Mouse (Mus musculus) neural tube, embryonic 12.5 days (tissue): ENCODE measurements around the gene Myrip. TPM values are rescaled to one million over a fixed set of nuclear protein-coding genes. Genes with fewer than 3 reads are reported as not detected.
"Not testable (repeated sequence)": the region's sequence is repeated elsewhere in the genome, so short reads cannot be mapped to it uniquely, and the experiment has no call there.

Experiments used
- ATAC-seq: fragments of 200-750 bp; cut with Nextera tagmentation; 2 replicates; pipeline ENCODE4 v1.8.0; 2017; ENCODE audit warnings: low read depth, mild to moderate bottlenecking, moderate TSS enrichment, moderate library complexity; ENCODE audit not compliant: low FRiP score
- H3K27ac ChIP-seq: fragments of 300-500 bp; sonication (generic); 2 replicates; pipeline ENCODE4 v1.5.1; 2016
- H3K27me3 ChIP-seq: fragments of 300-500 bp; sonication (generic); replicated peaks from 2 replicates; pipeline ENCODE4 v1.6.1; 2016; ENCODE audit warnings: mild to moderate bottlenecking
- H3K36me3 ChIP-seq: fragments of 300-500 bp; sonication (generic); 2 replicates; pipeline ENCODE4 v1.6.1; 2016; ENCODE audit warnings: mild to moderate bottlenecking
- H3K4me1 ChIP-seq: fragments of 300-500 bp; sonication (generic); 2 replicates; pipeline ENCODE4 v1.6.1; 2016
- H3K4me2 ChIP-seq: fragments of 300-500 bp; sonication (generic); replicated peaks from 2 replicates; pipeline ENCODE4 v1.6.1; 2016; ENCODE audit warnings: mild to moderate bottlenecking
- H3K4me3 ChIP-seq: fragments of 300-500 bp; sonication (generic); 2 replicates; pipeline ENCODE4 v1.5.1; 2016
- H3K9ac ChIP-seq: fragments of 300-500 bp; sonication (generic); 2 replicates; pipeline ENCODE4 v1.6.1; 2016; ENCODE audit warnings: mild to moderate bottlenecking
- H3K9me3 ChIP-seq: fragments of 300-500 bp; sonication (generic); 2 replicates; pipeline ENCODE4 v1.6.1; 2016; ENCODE audit warnings: mild to moderate bottlenecking
- WGBS: fragments of 180-500 bp; shearing (Covaris S2); methylation state at CpG from one replicate; pipeline ENCODE4 v1.1.7; 2016; 5-methylcytosine and 5-hydroxymethylcytosine counted together
- polyA plus RNA-seq: library from polyadenylated mRNA; unstranded; fragments of >200 nt; fragmentation: Nextera tagmentation; extraction: Ambion mirVana; gene quantifications from 2 replicates; pipeline ENCODE4 v1.2.1, GENCODE M21; 2016

Gene Myrip
- polyA plus RNA-seq, 1 experiment from 2014 or later, result 2.3 TPM

DNA sequence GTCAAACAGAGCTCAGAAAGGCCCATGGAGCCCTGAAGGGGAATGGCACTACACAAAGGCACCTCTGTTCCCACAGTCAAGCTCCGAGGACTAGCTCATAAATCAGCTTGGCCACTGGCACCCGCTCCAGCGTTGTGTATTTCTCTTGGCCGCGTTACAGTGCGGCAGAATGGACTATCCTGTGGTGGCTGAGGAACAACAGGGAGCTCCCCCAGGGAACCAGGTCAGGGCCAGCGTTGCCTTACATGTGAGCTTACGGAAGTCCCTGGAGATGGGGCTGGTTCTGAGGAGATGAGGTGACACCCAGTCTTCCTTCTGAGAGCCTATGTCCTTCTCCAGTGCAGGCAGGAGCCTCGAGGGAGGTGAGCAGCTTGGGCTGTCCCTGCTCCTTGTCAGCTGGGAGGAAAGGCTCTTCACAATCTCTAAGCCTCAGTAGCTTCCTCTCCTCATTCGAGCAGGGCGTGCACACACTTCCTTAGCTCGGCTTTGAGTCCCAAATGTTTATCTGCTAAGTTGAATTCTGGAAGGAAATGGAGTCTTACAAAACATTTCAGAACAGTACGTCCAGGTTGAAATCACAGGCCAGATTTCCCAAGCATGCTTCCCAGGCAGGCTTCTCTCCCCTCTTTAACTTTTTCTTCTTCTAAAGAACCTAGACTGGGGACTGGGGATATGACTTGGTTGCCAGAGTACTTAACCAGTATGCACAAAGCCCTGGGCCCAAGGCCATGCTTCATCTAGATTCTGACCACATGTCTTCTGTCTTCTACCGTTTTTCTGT is 59.3 kb downstream of the Myrip start:
- peak; percentile 85 for ATAC-seq
- no peak overlapping the region for H3K9ac ChIP-seq
- peaks cover 17% of the 10 kb centered on the region for H3K4me1 ChIP-seq
- H3K4me2 ChIP-seq, result peak overlapping the region; percentile 20
- H3K27ac ChIP-seq, result 0 out of 2 replicates have a peak overlapping the region, but pooled peaks have one; percentile 20
- H3K4me3 ChIP-seq, result no peak overlapping the region
- no peaks in the 10 kb centered on the region for H3K36me3 ChIP-seq
- H3K9me3 ChIP-seq, result no peaks in the 10 kb centered on the region
- 41% methylated on average over 14 of the region's 14 CpGs for WGBS
- H3K27me3 ChIP-seq, result no peaks in the 10 kb centered on the region

DNA sequence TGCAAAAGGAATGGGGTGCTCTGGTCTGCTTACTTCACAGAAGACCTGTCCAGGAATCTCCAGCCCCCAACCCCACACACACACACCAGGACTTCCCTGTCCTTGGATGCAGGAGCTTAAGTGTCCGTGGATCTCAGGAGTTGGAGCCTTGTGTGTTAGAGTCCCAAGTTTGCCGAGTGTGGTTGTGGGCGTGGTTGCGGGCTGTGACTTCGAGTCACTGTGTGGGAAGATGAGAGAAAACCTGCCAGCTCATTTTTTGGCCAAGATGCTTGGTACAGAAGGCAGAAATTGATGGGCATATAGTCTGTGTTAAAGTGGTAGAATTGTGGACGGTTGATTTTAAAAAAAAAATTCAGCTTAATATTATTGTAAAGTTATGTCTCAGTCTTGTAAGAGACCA is 60.3 kb downstream of the Myrip start:
- H3K9ac ChIP-seq, result no peak overlapping the region
- no peak for ATAC-seq
- H3K4me3 ChIP-seq, result no peak overlapping the region
- WGBS, result 91% methylated on average over 6 of the region's 6 CpGs
- H3K27ac ChIP-seq, result no peak overlapping the region
- no peak overlapping the region for H3K4me2 ChIP-seq
- no peaks in the 10 kb centered on the region for H3K36me3 ChIP-seq
- H3K9me3 ChIP-seq, result no peaks in the 10 kb centered on the region
- no peaks in the 10 kb centered on the region for H3K27me3 ChIP-seq
- peaks cover 17% of the 10 kb centered on the region for H3K4me1 ChIP-seq

DNA sequence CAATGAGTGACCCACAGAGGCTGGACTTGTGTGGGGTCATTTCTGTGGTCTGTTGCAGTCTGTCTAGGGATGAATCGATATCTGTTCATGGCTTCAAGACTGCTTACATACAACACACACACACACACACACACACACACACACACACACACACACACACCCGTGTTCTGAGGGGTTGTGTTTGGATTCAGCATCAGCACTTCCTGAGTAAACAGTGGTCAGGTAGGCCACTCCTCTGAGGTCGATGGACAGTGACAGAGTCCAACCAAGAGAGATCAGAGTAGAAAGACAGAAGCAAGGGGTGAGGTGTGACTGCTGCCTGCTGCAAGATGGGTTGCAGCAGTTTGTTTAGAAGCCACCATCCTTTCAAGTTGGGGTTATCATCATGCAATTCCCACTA is 61.4 kb downstream of the Myrip start:
- H3K27ac ChIP-seq, result no peak overlapping the region
- peaks cover 17% of the 10 kb centered on the region for H3K4me1 ChIP-seq
- no peaks in the 10 kb centered on the region for H3K9me3 ChIP-seq
- no peak for ATAC-seq
- WGBS, result 88% methylated on average over 3 of the region's 3 CpGs
- H3K4me2 ChIP-seq, result no peak overlapping the region
- no peak overlapping the region for H3K4me3 ChIP-seq
- no peaks in the 10 kb centered on the region for H3K36me3 ChIP-seq
- H3K9ac ChIP-seq, result no peak overlapping the region
- H3K27me3 ChIP-seq, result no peaks in the 10 kb centered on the region

DNA sequence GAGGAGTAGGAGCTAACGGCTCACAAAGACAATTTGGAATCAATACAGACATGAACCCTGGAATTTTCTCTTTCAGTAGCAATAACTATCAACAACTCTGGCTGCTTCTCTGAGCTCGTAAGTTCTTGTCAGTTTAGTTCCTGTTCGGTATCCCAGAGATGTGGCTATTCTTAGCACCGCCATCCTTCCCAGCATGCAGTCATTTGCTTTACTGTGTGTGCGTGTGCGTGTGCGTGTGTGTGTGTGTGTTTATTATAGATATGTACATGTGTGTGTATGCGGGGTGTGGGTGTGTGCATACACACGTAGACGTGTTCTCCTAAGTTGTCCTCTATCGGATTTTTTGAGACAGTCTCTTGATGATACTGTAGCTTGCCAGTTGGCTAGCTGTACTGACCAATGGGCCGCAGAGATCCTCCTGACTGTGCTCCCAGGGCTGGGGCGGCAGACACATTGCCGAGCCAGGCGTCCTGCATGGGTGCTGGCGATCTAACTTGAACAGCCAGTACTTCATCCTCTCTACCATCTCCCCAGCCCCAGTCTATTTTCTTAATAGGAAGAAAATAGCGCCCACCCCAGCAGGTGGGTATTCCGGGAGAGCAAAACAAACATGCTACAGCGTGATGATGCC is 63.5 kb downstream of the Myrip start:
- H3K9ac ChIP-seq, result no peak overlapping the region
- no peak for ATAC-seq
- H3K9me3 ChIP-seq, result no peaks in the 10 kb centered on the region
- WGBS, result 88% methylated on average over 19 of the region's 19 CpGs
- H3K4me1 ChIP-seq, result peaks cover 14% of the 10 kb centered on the region
- H3K36me3 ChIP-seq, result no peaks in the 10 kb centered on the region
- no peak overlapping the region for H3K4me3 ChIP-seq
- no peak overlapping the region for H3K4me2 ChIP-seq
- H3K27ac ChIP-seq, result no peak overlapping the region
- H3K27me3 ChIP-seq, result no peaks in the 10 kb centered on the region

DNA sequence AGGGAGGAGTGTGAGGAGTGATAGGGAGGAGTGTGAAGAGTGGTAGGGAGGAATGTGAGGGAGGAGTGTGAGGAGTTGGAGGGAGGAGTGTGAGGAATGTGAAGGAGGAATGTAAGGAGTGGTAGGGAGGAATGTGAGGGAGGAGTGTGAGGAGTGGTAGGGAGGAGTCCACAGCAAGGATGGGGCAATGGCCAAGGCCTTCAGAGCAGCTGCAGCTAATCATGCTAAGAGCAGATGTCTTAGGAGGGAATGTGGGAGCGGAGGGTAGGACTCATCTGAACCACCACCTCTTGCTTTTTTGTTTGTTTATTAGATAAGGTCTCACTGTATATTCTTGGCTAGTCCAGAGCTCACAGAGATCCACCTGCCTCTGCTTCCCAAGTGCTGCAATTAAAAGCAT is 66.2 kb downstream of the Myrip start:
- H3K9ac ChIP-seq, result no peak overlapping the region
- no peaks in the 10 kb centered on the region for H3K4me1 ChIP-seq
- H3K4me2 ChIP-seq, result no peak overlapping the region
- 90% methylated on average over 1 of the region's 1 CpGs for WGBS
- no peaks in the 10 kb centered on the region for H3K27me3 ChIP-seq
- H3K27ac ChIP-seq, result no peak overlapping the region
- H3K9me3 ChIP-seq, result no peaks in the 10 kb centered on the region
- no peak overlapping the region for H3K4me3 ChIP-seq
- H3K36me3 ChIP-seq, result no peaks in the 10 kb centered on the region
- no peak for ATAC-seq

DNA sequence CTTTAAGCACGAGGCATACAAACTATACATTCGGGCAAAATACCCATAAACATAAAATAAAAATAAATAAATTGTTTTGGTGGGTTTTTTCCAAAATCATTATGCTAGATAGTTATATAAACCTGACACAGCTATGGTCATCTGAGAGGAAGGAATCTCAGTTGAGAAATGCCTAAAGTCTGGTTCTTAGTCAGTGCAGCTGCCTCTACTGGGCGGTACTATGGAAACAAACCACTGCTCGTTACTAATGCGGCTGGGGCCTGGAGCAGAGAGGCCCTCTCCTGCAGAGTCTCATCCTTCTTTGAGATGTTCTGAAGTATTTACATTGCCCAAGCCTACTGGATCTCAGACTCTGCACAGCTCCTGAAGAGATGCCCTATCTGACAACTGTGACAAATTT is 70.3 kb downstream of the Myrip start:
- Histone ChIP-seq H3K4me3 (no peak overlapping the region), H3K4me1 (no peaks in the 10 kb centered on the region), H3K9ac (no peak overlapping the region), H3K36me3 (no peaks in the 10 kb centered on the region), H3K9me3 (peaks cover 6% of the 10 kb centered on the region; the same call in 1 of the 2 replicates), H3K4me2 (no peak overlapping the region), H3K27me3 (no peaks in the 10 kb centered on the region), H3K27ac (no peak overlapping the region)
- 91% methylated on average over 5 of the region's 5 CpGs for WGBS
- ATAC-seq, result no peak

DNA sequence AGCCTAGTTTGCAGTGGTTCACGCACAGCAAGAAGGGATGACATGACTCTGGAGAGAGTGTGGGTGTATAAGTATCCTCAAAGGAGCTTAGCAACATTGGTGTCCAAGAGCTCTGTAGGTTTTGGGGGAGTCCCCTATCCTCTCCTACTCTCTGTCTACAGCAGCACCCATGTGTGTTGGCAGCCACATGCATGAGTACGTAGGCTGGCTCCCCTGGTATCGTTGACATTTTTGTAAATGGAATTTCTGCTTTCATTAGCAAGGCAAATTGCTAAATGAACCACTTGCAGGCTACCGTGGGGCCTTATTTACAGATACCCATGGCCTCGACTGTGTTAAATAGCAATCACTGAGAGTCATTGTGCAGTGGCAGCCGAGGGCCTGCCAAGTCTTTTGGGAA is 71.0 kb downstream of the Myrip start:
- Histone ChIP-seq H3K36me3 (no peaks in the 10 kb centered on the region), H3K4me3 (no peak overlapping the region), H3K9me3 (peaks cover 6% of the 10 kb centered on the region; the same call in 1 of the 2 replicates), H3K4me1 (no peaks in the 10 kb centered on the region), H3K27ac (no peak overlapping the region), H3K9ac (no peak overlapping the region), H3K27me3 (no peaks in the 10 kb centered on the region), H3K4me2 (no peak overlapping the region)
- no peak for ATAC-seq
- 81% methylated on average over 6 of the region's 6 CpGs for WGBS

DNA sequence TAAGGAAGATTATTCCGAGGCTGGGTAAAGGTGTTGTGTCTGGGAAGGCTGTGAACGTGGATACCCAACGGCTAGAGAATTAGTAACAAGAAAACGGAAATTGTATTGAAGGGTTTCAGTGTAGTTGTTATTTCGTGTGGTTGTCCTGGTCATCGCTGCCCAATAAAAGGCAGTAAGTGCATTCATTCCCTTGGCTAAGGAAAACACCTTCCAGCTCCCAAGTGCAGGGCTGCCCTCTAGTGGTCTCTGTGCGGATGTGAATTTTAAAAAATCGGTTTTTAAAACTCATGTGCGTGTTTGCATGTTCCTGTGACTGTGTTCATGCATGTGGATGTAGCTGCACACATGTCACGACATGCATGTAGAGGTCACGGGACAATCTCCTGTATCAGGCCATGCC is 76.4 kb downstream of the Myrip start:
- H3K4me2 ChIP-seq, result no peak overlapping the region
- H3K9me3 ChIP-seq, result peaks cover 6% of the 10 kb centered on the region; the same call in 1 of the 2 replicates
- no peak overlapping the region for H3K4me3 ChIP-seq
- H3K27me3 ChIP-seq, result no peaks in the 10 kb centered on the region
- no peak for ATAC-seq
- no peaks in the 10 kb centered on the region for H3K36me3 ChIP-seq
- no peak overlapping the region for H3K27ac ChIP-seq
- H3K9ac ChIP-seq, result no peak overlapping the region
- WGBS, result 33% methylated on average over 11 of the region's 11 CpGs
- 0 out of 2 replicates have a peak, but pooled peaks cover under 1% of the 10 kb centered on the region for H3K4me1 ChIP-seq

DNA sequence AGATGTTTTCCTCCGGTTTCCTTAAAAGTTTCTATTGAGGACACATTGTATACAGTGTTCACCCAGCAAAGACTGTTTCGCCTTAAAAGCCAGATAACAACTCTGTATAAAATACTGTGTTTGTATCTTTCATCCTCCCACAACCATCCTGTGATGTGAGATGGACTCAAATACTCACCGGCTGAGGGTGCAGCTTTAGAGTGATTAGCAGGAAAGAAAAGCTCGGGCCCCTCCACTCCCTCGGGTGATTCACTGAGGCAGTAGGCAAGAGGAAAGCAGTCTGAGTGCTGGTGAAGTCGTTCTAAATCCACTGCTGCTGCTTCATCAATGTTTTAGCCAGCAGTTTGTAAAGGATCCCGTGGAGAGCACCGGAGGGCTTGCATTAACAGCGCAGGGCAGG is 93.9 kb downstream of the Myrip start:
- ATAC-seq, result no peak
- Histone ChIP-seq H3K36me3 (no peaks in the 10 kb centered on the region), H3K4me2 (no peak overlapping the region), H3K9me3 (no peaks in the 10 kb centered on the region), H3K4me3 (no peak overlapping the region), H3K9ac (no peak overlapping the region), H3K27ac (no peak overlapping the region), H3K27me3 (no peaks in the 10 kb centered on the region), H3K4me1 (no peaks in the 10 kb centered on the region)
- 46% methylated on average over 9 of the region's 9 CpGs for WGBS

DNA sequence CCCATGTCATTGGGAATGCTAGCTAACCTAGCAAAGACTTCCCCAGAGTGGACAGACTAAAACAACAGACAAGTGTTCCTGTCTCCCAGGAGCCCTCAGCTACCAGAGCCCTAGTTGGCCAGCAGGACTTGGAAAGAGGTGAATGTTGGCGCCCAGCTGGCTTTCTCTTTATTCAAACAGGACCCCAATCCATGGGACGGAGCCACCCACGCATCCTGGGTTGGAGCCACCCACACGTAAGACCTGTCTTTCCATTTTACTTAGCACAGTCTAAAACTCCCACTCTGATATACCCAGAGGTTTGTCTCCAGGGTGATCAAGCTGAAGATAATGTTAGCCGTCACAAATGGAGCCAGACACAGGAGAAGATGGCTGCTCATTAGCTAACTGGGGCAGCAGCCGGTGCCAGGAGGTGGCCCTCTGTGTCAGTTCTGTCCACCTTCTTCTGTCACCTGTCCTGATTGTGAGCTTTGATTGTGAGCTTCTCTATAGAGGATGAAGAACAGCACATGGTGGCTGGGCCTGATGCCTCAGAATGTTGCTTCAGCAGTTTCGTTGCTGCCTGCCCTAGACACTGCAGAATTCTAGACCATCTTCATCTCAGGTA is 95.4 kb downstream of the Myrip start:
- ATAC-seq, result no peak

DNA sequence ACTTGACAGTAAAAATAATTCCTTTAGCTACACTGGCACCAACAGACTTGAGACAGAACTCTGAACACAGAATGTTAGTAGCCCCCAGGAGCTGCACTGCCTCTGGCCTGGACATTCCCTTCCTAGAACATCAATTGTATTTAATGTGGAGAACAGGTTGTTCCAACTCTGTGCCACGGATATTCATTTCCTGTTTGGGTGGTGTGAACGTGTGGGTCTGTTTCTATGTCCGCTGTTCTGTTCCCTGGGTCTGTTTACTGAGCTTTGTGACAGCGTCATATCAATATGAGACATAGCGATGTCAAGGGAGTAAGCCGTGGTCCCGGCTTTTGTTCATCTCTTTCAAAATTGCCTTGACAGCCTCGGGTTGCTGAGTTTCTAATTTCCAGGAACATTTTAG is 97.0 kb downstream of the Myrip start:
- WGBS, result 89% methylated on average over 8 of the region's 8 CpGs
- Histone ChIP-seq H3K9ac (no peak overlapping the region), H3K36me3 (no peaks in the 10 kb centered on the region), H3K4me3 (no peak overlapping the region), H3K4me1 (no peaks in the 10 kb centered on the region), H3K9me3 (no peaks in the 10 kb centered on the region), H3K27ac (no peak overlapping the region), H3K4me2 (no peak overlapping the region), H3K27me3 (no peaks in the 10 kb centered on the region)
- ATAC-seq, result no peak

More for the DNA sequence above, 95.4 kb downstream of the Myrip start:
- 91% methylated on average over 7 of the region's 7 CpGs for WGBS
- no peak overlapping the region for H3K9ac ChIP-seq
- no peaks in the 10 kb centered on the region for H3K27me3 ChIP-seq
- no peak overlapping the region for H3K4me3 ChIP-seq
- no peak overlapping the region for H3K27ac ChIP-seq
- no peaks in the 10 kb centered on the region for H3K4me1 ChIP-seq
- H3K36me3 ChIP-seq, result no peaks in the 10 kb centered on the region
- no peaks in the 10 kb centered on the region for H3K9me3 ChIP-seq
- no peak overlapping the region for H3K4me2 ChIP-seq

DNA sequence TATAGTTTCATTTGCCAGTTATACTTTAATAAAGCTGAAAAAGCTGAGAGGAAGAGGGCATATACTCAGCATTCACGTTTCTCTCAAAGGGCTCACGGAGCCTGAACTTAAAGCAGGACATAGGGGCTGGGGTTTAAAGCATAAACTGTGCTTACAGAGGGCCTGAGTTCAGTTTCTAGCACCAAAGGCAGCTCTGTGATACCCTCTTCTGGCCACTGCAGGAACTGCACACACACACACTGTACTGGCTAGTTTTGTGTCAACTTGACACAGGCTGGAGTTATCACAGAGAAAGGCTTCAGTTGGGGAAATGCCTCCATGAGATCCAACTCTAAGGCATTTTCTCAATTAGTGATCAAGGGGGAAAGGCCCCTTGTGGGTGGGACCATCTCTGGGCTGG is 98.2 kb downstream of the Myrip start:
- H3K9ac ChIP-seq, H3K9me3 ChIP-seq, ATAC-seq, H3K4me1 ChIP-seq, H3K4me2 ChIP-seq, H3K27ac ChIP-seq, H3K27me3 ChIP-seq, H3K4me3 ChIP-seq, H3K36me3 ChIP-seq: not testable (repeated sequence)
- 90% methylated on average over 2 of the region's 2 CpGs for WGBS
